Mouse (Mus musculus) lung, adult 18-20 months (tissue): ENCODE data around the gene Daam1.

Experiments
- DNase-seq, 2 experiments: peaks; one replicate each; pipeline ENCODE4 v3.0.0; 2022; ENCODE audit warnings: mixed read lengths in 2 of 2

Gene Daam1

DNA sequence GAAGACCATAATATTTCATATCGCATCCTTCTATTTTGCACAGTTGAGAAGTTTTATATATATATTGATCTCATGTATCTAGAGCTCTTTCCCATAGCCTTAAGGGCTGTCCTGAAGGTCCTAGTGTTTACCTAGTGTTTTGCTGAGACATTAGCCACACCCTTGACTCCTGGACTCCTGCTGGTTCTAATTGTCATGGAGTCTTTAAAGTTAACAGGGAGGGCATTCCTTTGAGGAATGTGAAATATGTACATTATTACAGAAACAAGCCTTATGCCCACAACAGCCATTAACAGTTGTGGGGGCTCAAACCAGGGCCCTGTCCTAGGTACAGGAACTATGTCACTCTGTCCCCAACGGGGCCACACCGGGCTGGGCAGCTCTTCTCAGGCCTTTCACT, 180.5 kb downstream of the Daam1 start:
- DNase-seq = no peak

DNA sequence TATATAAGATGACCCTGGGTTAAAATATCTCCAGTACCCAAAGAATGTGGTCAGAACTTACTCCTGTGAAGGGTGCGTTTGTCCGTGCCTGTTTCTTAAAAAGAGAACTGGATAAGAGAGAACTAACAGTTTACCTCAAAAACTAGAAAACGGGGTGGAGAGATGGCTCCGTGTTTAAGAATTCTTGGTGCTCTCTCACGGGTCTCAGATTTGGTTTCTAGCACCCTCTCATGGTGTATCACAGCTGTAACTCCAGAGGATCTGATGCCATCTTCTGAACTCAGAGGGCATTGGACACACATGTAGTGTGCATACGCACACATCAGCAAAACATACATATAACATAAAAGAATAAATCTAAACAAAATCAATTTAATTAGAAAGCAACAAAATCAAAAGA, 181.2 kb downstream of the Daam1 start:
- DNase-seq = no peak

DNA sequence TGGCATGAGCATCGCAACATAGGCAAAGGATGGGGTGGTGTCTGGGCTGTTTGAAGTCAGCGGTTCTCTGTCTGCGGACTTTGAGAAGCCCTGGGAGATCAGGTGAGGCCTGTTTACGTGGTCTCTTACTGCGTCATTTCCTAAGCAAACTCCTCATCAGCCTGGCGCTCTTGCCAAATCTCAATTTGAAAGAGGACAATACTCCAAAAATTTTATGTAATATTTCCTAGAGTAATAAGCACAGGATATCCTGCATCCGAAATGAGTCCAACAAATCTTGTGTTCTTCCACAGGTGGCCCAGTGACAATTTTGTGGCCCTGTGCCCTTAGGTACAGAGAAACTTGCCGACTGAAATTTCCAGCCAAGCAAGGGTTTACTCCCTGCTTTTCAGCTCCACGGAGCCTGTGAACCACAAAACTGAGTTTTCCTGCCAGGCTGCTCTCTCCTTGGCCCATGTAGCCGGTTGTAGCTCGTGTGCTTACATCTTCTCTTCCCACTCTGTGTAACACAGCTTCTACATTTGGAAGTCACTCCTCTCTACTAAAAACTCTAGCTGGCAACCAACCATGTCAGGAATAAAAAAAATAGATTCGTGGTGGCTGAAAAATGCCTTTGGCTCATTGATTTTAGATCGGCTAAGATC, 183.0 kb downstream of the Daam1 start:
- peak in 1 of 2 experiments; percentile 13 for DNase-seq

DNA sequence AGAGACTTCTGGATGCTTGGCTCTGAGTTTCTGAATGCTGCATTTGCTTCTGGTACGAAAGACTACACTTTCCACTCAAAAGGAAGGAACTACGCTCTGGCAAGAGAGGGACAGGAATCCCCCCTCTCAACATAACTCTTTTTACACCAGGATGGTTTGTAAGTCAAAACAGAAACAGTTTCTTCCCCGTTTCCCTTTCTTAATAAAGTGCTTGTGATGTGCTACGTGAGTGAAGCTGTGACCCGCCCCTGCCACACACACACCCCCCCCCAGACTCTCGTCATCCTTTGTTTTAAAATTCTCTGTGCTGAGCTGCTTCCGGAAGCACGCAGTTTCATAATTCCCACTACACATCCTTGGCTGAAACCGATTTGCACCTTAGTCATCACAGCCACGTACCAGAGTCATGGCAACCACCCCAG, 183.5 kb downstream of the Daam1 start:
- peak in 1 of 2 experiments; percentile 23 for DNase-seq

DNA sequence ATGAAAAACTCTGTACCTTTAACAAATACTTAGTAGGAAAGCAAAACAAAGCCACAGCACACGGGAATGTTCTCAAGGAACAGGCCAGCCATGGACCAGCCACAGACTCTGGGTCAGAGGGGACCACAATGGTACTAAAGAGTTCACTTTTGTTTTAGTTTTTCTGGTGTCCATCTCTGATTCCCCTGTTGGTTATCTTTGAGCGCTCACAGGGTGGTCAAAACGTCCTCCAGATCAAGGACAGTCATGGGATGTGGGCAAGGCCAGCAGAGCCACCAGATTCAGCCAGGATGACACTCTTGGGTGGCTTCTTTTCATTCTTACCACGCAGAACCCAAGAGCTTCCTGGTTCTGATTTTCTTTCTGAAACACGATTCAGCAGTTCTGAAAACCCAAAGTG, 184.4 kb downstream of the Daam1 start:
- DNase-seq = no peak

DNA sequence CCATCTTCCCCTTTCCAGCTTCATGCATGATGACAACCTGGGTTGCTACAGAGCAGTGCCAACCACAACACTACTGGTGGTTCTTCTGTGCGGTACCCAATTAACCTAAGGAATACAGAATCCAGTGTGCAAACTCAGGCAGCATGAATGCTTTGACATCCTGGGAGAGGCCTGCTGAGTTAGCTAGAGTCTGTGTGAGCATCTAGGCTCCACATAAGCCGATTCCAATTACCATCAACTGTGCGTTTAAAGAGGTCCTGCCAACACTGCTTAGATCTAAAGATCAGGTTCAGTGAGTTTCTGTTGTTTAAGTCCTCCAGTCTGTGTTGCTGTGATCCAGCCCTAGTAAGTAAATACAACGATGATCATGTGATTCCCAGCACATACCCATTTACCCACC, 189.4 kb downstream of the Daam1 start:
- DNase-seq = no peak

DNA sequence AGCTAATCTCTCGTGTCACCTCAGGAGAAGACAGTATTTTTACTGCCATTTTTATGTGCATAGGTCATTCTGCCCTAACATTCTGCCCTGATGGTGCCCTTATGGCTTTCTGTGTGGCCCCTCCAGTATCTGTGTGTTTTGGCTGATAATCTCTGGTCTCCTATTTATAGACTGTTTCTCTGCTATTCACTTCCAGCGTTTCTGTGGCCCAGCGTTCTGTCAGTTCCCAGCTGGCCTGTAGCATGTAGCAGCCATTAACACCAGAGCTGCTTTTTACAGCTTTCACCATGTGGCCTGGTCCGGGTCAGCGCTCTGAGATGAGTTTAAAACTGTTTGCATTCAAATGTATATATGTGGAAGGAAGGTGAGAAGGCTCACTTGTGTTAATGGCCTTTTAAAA, 190.7 kb downstream of the Daam1 start:
- DNase-seq = no peak

DNA sequence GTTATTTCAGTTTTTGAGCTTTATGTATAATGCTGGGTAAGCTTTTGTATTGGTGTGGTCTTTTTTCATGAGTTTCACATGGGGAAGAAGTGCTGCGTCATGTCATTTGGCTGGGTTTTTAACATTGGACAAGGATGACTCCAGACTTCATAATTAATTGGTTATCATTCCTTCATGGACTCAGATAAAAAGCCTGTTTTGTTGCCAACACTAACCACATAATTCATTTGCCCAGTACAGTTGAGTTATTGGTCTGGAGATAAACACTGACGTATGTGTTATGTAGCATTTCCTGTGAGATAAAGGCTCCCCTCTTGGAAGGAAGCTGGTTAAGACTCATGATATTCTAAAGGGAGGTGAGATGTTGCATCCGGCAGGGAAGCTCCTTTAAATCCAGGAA, 191.9 kb downstream of the Daam1 start:
- no peak for DNase-seq

DNA sequence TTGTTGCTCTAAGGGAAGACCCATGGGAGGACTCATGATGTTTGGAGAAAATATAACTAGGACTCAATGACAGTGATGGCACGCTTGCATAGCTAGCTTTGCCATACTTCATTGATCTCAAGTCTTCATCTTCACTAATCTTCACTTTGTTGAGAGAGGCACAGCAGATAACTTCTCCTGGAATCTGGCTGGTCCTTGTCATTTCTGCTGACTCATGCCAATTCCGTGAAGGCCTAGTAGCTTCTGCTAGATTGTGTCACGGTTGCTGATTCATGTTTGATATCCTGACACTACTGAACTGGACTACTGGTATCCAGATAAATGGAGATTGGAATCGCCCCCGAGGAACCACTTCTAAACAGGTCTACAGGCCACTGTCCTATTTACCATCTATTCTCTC, 192.7 kb downstream of the Daam1 start:
- DNase-seq = no peak

DNA sequence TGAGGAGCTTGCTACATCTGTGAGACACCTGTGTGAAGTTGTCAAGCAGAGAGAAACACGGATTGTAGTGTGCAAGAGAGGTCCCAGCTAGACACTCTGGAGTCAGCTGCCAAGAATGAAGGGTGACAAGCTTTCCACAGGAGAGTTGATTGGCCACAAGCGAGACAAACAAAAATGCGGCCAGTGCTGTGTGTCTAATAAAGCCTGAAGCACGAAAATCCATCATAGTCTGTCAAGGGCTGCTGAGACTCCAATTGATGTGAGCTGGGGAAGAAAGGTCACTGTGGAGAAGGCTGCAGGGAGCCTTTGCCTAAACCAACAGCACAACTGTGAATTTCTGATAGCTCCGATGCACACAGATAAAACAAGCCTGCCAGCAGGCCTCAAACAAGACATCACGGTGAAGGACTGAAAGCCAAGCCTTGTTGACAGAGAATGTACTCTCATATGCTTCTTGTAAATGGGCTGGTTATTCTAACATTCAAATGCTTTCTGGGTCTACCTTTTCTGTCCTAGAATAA, 194.5 kb downstream of the Daam1 start:
- DNase-seq = no peak

DNA sequence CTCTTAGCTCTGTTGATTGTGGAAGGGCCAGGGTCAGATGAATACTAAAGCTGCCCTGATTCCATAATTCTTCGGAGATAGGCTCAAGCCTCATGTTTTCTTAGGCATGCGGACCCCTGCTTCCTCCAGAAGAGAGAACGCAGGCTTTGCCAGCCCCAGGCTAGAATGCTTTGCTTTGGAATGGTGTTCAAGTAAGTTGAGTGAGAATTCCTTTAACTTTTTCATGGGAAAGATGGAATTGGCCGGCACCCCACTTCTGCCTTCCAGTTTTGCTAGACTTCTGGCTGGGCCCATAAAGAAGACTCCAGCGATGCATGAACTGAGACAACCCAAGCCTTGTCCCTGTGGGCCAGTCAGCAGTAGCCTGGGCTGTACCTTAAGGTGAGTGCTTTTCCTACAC, 200.3 kb downstream of the Daam1 start:
- DNase-seq = no peak

DNA sequence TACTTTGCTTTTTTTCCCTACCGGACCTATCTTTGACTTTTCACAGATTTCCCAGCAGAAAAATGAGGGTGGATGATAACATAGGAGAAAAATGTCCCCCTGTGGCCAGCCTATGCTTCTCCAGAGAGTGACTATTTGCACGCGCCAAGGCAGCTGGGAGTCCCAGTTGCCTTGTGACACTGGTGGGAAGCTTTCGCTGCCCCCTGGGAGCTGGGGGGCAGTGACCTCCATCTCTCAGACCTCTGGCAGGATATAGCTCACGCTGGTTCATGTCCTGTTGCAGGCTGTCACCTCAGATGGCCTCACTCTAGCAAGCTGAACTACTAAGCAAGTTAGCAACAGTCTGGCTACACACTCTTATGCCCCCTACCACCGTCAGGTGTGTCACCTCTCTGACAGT, 200.9 kb downstream of the Daam1 start:
- no peak for DNase-seq

DNA sequence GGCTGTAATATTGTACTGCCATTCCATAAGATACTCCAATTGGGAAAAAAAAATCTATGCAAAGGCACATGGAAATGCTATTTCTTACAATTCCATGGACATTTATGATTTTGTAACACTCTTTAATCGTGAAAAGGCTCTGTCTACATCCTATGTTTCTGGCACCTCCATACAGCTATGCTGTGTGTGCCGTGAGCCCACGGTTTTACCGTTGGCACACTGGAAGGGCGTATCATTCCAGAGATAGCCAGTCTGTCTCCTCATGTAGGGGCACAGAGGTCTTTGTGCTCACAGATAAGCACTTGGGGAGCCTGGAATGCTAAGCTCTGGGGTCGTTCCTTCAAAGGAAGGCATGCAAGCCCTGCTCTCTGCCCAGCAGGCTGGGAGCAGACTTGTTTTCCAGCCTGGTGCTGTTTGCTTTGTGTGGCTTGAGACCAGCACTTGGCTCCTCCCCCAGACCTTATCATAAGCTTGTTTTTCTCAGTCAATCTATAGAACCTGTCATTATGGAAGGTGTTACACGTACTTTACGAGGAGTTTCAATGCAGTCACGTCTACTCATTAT, 205.3 kb downstream of the Daam1 start:
- no peak for DNase-seq

DNA sequence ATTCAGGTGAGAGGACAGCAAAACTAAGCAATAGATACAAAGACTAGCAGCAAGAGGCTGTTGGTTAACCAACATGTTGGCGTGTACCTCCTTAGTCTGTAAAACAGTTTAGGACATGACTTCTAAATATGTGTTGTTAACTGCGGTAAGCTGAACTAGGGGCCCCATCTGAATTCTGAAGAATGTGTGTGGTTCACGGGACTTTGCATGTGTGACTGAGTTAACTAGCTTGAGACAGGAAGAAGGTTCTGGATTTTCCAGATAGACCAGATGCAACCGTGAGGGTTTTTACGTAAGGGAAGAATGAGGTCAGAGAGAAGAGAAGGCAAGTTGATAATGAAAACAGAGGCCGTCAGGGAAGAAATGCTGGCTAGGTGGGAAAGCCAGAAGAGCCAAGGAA, 206.2 kb downstream of the Daam1 start:
- DNase-seq = no peak

DNA sequence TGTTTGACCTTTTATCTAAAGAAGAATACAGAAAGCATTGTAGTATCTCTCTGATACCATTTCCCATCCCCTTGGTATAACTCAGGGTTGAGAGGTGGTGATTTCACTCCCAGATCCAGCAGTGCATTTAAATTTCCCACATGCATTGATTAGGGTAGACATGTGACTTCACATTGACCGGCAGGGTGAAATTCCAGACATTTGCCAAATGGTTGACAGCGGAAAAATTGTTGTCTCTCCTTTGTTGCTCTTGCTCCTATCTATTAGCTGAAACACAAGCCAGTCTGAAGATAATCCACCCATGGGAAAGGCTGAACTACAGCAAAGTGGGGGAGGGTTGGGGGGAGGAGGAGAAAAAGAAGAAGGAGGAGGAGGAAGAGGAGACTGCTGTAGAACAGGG, 208.0 kb downstream of the Daam1 start:
- DNase-seq = no peak

DNA sequence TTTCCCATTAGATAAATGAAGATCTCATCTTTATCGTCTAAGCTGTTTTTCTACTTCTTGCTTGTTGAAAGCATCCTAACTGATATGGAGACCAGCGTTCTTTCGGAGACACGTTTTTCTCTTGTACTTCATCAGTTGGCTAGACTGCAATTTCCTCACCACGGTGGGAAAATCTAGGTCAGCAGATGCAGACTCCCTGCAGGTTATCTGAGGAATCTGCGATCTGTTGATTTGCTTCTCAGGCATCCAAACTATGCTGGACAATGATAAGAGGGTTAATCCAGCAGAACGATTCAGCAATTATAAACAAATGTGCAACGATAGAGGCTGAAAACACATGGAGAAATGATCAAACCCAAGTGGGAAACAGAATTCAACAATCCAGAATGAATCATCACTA, 208.6 kb downstream of the Daam1 start:
- DNase-seq = no peak

DNA sequence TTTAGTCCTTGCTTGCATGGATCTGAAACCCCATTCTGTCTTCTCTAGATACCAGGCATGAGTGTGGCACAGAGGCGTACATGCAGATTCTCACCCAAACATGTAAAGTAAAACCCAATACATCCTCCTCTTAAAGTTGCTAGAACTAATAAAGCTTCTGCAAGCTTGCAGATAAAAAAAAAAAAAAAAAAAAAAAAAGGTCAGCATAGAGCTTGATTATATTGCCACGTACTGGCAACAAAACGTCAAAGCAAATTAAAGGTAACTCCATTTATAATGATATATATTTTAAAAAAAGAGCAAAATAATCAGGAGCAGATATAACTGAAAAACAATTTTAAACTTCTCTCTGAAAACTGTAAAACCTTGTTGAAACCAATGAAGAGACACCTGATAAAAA, 210.4 kb downstream of the Daam1 start:
- DNase-seq = no peak
